Comparison of ENCODE assay signal across 8 mouse cellular contexts in the genomic region with DNA sequence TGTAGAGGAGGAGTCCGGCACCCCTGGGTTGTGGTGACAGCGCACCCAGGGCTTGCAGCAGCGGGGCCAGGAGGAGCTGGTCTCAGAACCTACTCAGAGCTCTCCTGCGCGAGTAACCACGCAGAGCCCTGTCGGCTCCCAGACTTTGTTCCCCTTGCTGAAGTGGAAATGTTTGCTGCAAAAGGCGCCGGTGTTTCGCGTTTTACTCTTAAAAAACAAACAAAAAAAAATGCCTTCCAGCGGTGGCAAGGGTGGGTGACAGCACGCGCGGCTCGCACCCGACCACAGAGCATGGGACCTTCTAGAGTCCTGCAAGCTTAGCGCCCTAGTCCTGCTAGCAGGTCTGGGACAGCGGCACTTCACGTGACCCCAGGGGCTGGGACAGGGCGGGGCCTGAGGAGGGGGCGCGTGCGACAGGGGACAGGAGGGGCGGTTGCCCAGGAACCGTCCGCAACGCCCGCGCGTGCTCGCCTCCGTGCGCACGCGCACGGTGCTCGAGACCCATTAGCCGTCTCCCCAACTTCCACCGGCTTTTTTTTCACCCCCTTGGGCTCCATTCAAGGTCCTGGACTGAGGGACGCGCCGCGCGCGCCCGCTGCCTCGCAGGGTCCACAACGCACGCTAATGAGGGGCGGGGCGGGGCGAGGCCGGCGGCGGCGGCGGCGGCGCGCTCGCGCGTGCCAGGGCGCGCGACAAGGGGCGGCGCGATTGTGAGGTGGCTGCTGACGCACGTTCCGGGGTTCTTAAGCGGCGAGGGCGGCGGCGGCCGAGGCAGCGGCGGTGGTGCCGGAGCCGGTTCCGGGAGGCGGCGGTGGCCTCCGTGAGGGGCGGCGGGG. TPM values are rescaled to one million over a fixed set of nuclear protein-coding genes. Genes with fewer than 3 reads are reported as not detected.
A peak's percentile ranks its signal among the peaks of the same experiment; 100 is the strongest.
DNase-seq lines count a peak whose midpoint lies in the region; ATAC-seq and TF ChIP-seq lines count a peak whose summit lies in the region.

TSS of gene Cpeb2 (plus strand) at position 691 of the 836 bp plus-strand sequence.

- peak; percentile 96 for TF ChIP-seq POLR2A in bone marrow, adult 2 months (IDR thresholded peaks at IDR 0.05; ENCODE audit: borderline replicate concordance, control insufficient read depth, low read depth, low read length)
- peak; percentile 95 for TF ChIP-seq POLR2A in embryonic fibroblast, embryonic 13.5 days (IDR thresholded peaks at IDR 0.05; ENCODE audit: low read depth, low read length)

- peak within 1 kb of the TSS; percentile 99 for H3K9ac ChIP-seq in heart, embryonic 12.5 days
- peak within 1 kb of the TSS; percentile 84 for H3K9ac ChIP-seq in kidney, postnatal 0 days (ENCODE audit: low read depth, low read length)
- H3K9ac ChIP-seq in liver, embryonic 11.5 days (ENCODE audit: low read depth, low read length): peak within 1 kb of the TSS; percentile 83
- H3K9ac ChIP-seq in stomach, embryonic 14.5 days (replicated peaks; ENCODE audit: low read depth, low read length): peak within 1 kb of the TSS; percentile 90

- TF ChIP-seq CTCF in bone marrow, adult 2 months (IDR thresholded peaks at IDR 0.05; ENCODE audit: control insufficient read depth, insufficient read depth, low read length): no peak
- no peak for TF ChIP-seq CTCF in embryonic fibroblast, embryonic 13.5 days (IDR thresholded peaks at IDR 0.05; ENCODE audit: borderline replicate concordance, insufficient read depth, low read length)
- TF ChIP-seq CTCF in kidney, postnatal 0 days (IDR thresholded peaks at IDR 0.05; ENCODE audit: low read depth): no peak

- H3K9me3 ChIP-seq in heart, embryonic 12.5 days (replicated peaks): no peaks in the 10 kb centered on the region
- no peaks in the 10 kb centered on the region for H3K9me3 ChIP-seq in kidney, postnatal 0 days (replicated peaks; ENCODE audit: low read length)
- no peaks in the 10 kb centered on the region for H3K9me3 ChIP-seq in liver, embryonic 11.5 days (ENCODE audit: control insufficient read depth, low read length)
- H3K9me3 ChIP-seq in stomach, embryonic 14.5 days (ENCODE audit: control insufficient read depth, low read depth, low read length): no peaks in the 10 kb centered on the region

- peak; percentile 97 for DNase-seq in A20 (ENCODE audit: low read depth, low spot score)
- DNase-seq in kidney, postnatal 0 days (ENCODE audit: low spot score): peak; percentile 88
- DNase-seq in liver, embryonic 11.5 days (ENCODE audit: low spot score): peak; percentile 91
- peak; percentile 92 for DNase-seq in naive thymus-derived CD4-positive, alpha-beta T cell, adult 2 months (ENCODE audit: low read depth)

- WGBS in bone marrow, adult 2 months: under 1% methylated on average over 81 of the region's 89 CpGs
- under 1% methylated on average over 65 of the region's 89 CpGs for WGBS in heart, embryonic 12.5 days
- under 1% methylated on average over 87 of the region's 89 CpGs for WGBS in kidney, postnatal 0 days
- under 1% methylated on average over 80 of the region's 89 CpGs for WGBS in liver, embryonic 11.5 days
- 0% methylated on average over 66 of the region's 89 CpGs for WGBS in stomach, embryonic 14.5 days

- peak within 1 kb of the TSS; percentile 100 for H3K27ac ChIP-seq in bone marrow, adult 2 months (ENCODE audit: control insufficient read depth, insufficient read depth, low read depth, low read length, poor library complexity)
- peak within 1 kb of the TSS; percentile 94 for H3K27ac ChIP-seq in embryonic fibroblast, embryonic 13.5 days (ENCODE audit: insufficient read depth, low read length)
- peak within 1 kb of the TSS; percentile 100 for H3K27ac ChIP-seq in heart, embryonic 12.5 days (ENCODE audit: poor library complexity, severe bottlenecking)
- peak within 1 kb of the TSS; percentile 98 for H3K27ac ChIP-seq in kidney, postnatal 0 days
- H3K27ac ChIP-seq in liver, embryonic 11.5 days (ENCODE audit: low read depth, low read length): peak within 1 kb of the TSS; percentile 96
- peak within 1 kb of the TSS; percentile 95 for H3K27ac ChIP-seq in stomach, embryonic 14.5 days (ENCODE audit: low read length)

- ATAC-seq in heart, embryonic 12.5 days (ENCODE audit: insufficient number of reproducible peaks, low FRiP score): peak; percentile 93
- ATAC-seq in kidney, postnatal 0 days (replicated peaks; ENCODE audit: low FRiP score, low read depth): peak; percentile 93
- ATAC-seq in liver, embryonic 11.5 days (replicated peaks; ENCODE audit: low FRiP score): peak; percentile 84
- peak; percentile 92 for ATAC-seq in stomach, embryonic 14.5 days (ENCODE audit: insufficient number of reproducible peaks, insufficient read depth, low FRiP score, low read depth)

- no peaks in the 10 kb centered on the region for H3K27me3 ChIP-seq in heart, embryonic 12.5 days (replicated peaks)
- no peaks in the 10 kb centered on the region for H3K27me3 ChIP-seq in kidney, postnatal 0 days (ENCODE audit: insufficient read depth, low read length)
- peaks cover 2% of the 10 kb centered on the region; the same call in 1 of the 2 replicates for H3K27me3 ChIP-seq in liver, embryonic 11.5 days (replicated peaks; ENCODE audit: control insufficient read depth, insufficient read depth, low read length)
- H3K27me3 ChIP-seq in stomach, embryonic 14.5 days (ENCODE audit: control insufficient read depth, insufficient read depth, low read length): no peaks in the 10 kb centered on the region

- H3K36me3 ChIP-seq in heart, embryonic 12.5 days: no peaks in the 10 kb centered on the region
- no peaks in the 10 kb centered on the region for H3K36me3 ChIP-seq in kidney, postnatal 0 days (ENCODE audit: insufficient read depth, low read length)
- H3K36me3 ChIP-seq in liver, embryonic 11.5 days (ENCODE audit: control insufficient read depth, insufficient read depth, low read length): no peaks in the 10 kb centered on the region
- H3K36me3 ChIP-seq in stomach, embryonic 14.5 days (ENCODE audit: control insufficient read depth, insufficient read depth, low read length): no peaks in the 10 kb centered on the region

- H3K4me1 ChIP-seq in bone marrow, adult 2 months (ENCODE audit: control insufficient read depth, insufficient read depth, low read length): no peaks in the 10 kb centered on the region; the same call in none of the 2 replicates
- no peaks in the 10 kb centered on the region for H3K4me1 ChIP-seq in embryonic fibroblast, embryonic 13.5 days (ENCODE audit: control insufficient read depth, insufficient read depth, low read length)
- H3K4me1 ChIP-seq in heart, embryonic 12.5 days (replicated peaks): no peaks in the 10 kb centered on the region
- no peaks in the 10 kb centered on the region for H3K4me1 ChIP-seq in kidney, postnatal 0 days (replicated peaks; ENCODE audit: insufficient read depth, low read length)
- peaks cover 3% of the 10 kb centered on the region for H3K4me1 ChIP-seq in liver, embryonic 11.5 days (replicated peaks; ENCODE audit: control insufficient read depth, insufficient read depth, low read length)
- 0 out of 2 replicates have a peak, but pooled peaks cover 2% of the 10 kb centered on the region for H3K4me1 ChIP-seq in stomach, embryonic 14.5 days (ENCODE audit: control insufficient read depth, insufficient read depth, low read length)

- H3K4me3 ChIP-seq in bone marrow, adult 2 months (replicated peaks; ENCODE audit: control insufficient read depth, low read depth, low read length): peak within 1 kb of the TSS; percentile 93
- H3K4me3 ChIP-seq in embryonic fibroblast, embryonic 13.5 days (ENCODE audit: insufficient read depth, low read length): peak within 1 kb of the TSS; percentile 78
- H3K4me3 ChIP-seq in heart, embryonic 12.5 days: peak within 1 kb of the TSS; percentile 93
- peak within 1 kb of the TSS; percentile 83 for H3K4me3 ChIP-seq in kidney, postnatal 0 days (replicated peaks; ENCODE audit: low read depth, low read length)
- H3K4me3 ChIP-seq in liver, embryonic 11.5 days (ENCODE audit: low read depth, low read length): peak within 1 kb of the TSS; percentile 89
- peak within 1 kb of the TSS; percentile 84 for H3K4me3 ChIP-seq in stomach, embryonic 14.5 days (ENCODE audit: low read depth, low read length)

- peak within 1 kb of the TSS; percentile 75 for H3K4me2 ChIP-seq in heart, embryonic 12.5 days
- H3K4me2 ChIP-seq in kidney, postnatal 0 days (ENCODE audit: low read length): peak within 1 kb of the TSS; percentile 98
- H3K4me2 ChIP-seq in liver, embryonic 11.5 days: peak within 1 kb of the TSS; percentile 99
- H3K4me2 ChIP-seq in stomach, embryonic 14.5 days (replicated peaks; ENCODE audit: low read depth, low read length): peak within 1 kb of the TSS; percentile 91

RNA-seq across cellular contexts. Expression of gene Cpeb2, which starts in this region (rescaled TPM):
- polyA plus RNA-seq in bone marrow, adult 2 months (2011; ENCODE audit: insufficient read depth, insufficient read length, low replicate concordance, missing spikeins): 1.6 and 8.6 TPM in 2 replicates
- polyA plus RNA-seq in embryonic fibroblast, embryonic 13.5 days (2011; ENCODE audit: insufficient read length, low read depth, missing spikeins): 14.8 and 18.7 TPM in 2 replicates
- polyA plus RNA-seq in heart, embryonic 12.5 days (2016; fragmentation: Nextera tagmentation; extraction: Ambion mirVana): 7.5 and 8.6 TPM in 2 replicates
- polyA plus RNA-seq in kidney, postnatal 0 days (2015; fragmentation: Nextera tagmentation; extraction: Ambion mirVana): 2.7 and 3.3 TPM in 2 replicates
- polyA plus RNA-seq in liver, embryonic 11.5 days (2014; fragmentation: Nextera tagmentation; extraction: Ambion mirVana): 1.1 and 1.5 TPM in 2 replicates
- 3.2 and 3.4 TPM in 2 replicates for polyA plus RNA-seq in stomach, embryonic 14.5 days (2014; fragmentation: Nextera tagmentation; extraction: Ambion mirVana)

Comparison
In these comparisons a context has a peak if more than half of its experiments do, and no peak if none do; other contexts are left out.
1. Peak in every context shown above with its lines: DNase-seq, ATAC-seq, H3K4me3 ChIP-seq and H3K27ac ChIP-seq.